Mouse (Mus musculus) cerebellum, adult 9-11 months (tissue): ENCODE measurements around the gene Inpp5k.
"Not testable (repeated sequence)": the region's sequence is repeated elsewhere in the genome, so short reads cannot be mapped to it uniquely, and the experiment has no call there.

ENCODE experiments used
- DNase-seq: peaks from one replicate; pipeline ENCODE4 v3.0.0; 2022

The Inpp5k gene

GRCm38 (mm10) chr11:75684462-75684861 is 53.7 kb downstream of the Inpp5k start:
- no peak for DNase-seq

- DNase-seq = no peak
Measured at GRCm38 (mm10) chr11:75684956-75685355, 54.2 kb downstream of the Inpp5k start.

GRCm38 (mm10) chr11:75687343-75687993 is 56.7 kb downstream of the Inpp5k start:
- no peak for DNase-seq

- DNase-seq = no peak
Measured at GRCm38 (mm10) chr11:75688132-75688531, 57.3 kb downstream of the Inpp5k start.

- DNase-seq = no peak
Measured at GRCm38 (mm10) chr11:75689977-75690376, 59.2 kb downstream of the Inpp5k start.

- DNase-seq = no peak
Measured at GRCm38 (mm10) chr11:75691047-75691446, 60.3 kb downstream of the Inpp5k start.

GRCm38 (mm10) chr11:75693570-75693969 is 62.8 kb downstream of the Inpp5k start:
- DNase-seq = no peak

- not testable (repeated sequence) for DNase-seq
Measured at GRCm38 (mm10) chr11:75697464-75697863, 66.7 kb downstream of the Inpp5k start.
